Mouse (Mus musculus): Measurements from ENCODE around the gene Cpsf7. TPM values are rescaled to one million over a fixed set of nuclear protein-coding genes. Genes with fewer than 3 reads are reported as not detected.

Cpsf7 gene
- polyA plus RNA-seq, 1 experiment = 41.1 TPM

DNA sequence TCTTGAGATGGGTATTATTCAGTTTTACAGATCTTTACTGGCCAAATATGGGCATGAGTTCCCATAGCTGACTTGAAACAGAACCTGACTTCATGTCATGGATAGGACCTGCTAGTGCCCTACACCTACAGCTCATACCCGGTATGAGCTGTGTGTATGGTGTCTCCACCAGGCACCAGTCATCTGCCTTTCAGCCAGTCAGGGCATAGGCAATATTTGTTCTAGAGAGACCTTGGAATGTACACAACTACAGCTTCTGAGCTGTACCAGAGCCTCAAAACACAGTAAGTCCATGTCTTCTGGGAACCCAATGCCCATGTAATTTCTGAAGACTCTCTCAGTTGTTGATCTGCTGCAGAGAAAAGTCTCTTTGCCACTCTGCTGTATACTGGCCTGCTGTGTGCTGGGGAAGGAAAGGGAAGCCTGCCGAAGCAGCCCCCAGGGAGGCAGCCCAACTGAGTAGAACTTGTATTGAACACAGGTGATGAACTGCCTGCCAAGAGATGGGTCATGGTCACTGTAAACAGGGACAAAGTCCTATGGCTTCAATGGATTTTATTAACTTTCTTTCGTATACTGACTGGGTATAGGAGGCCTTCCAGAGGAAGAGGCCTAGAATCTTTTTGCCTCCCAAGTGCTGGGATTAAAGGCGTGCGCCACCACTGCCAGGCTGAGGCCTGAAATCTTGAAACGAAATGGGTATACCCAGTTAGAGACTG, 66.8 kb downstream of the Cpsf7 start:
- Histone ChIP-seq H3K4me1 (ENCODE audit: control insufficient read depth, insufficient read depth, low read length) (no peaks in the 10 kb centered on the region), H3K4me3 (replicated peaks; ENCODE audit: extremely low read depth, low read depth, low read length) (no peak overlapping the region)
- TF ChIP-seq CTCF (IDR thresholded peaks at IDR 0.05; ENCODE audit: insufficient read depth, low read length) (no peak), POLR2A (IDR thresholded peaks at IDR 0.05; ENCODE audit: borderline replicate concordance, extremely low read depth, low read depth, low read length) (no peak)
- 95% methylated on average over 6 of the region's 6 CpGs for WGBS
- DNase-seq = no peak

Other genes with a start within 250 kb of the Cpsf7 start
- gene Dagla, start 220.4 kb upstream of the Cpsf7 start, polyA plus RNA-seq (2012; rRNA removed) = 15.3 TPM in 2 replicates
- 10.9 and 11.7 TPM in 2 replicates for gene Syt7, start 136.2 kb upstream of the Cpsf7 start, polyA plus RNA-seq (2012; rRNA removed)
- gene Lrrc10b, start 67.8 kb upstream of the Cpsf7 start, polyA plus RNA-seq (2012; rRNA removed) = 20.6 and 25.6 TPM in 2 replicates
- 5.4 and 5.9 TPM in 2 replicates for gene Ppp1r32, start 42.3 kb upstream of the Cpsf7 start, polyA plus RNA-seq (2012; rRNA removed)
- gene Sdhaf2, start 876 bp downstream of the Cpsf7 start, polyA plus RNA-seq (2012; rRNA removed) = 16.2 and 23.0 TPM in 2 replicates
- 18.8 and 28.6 TPM in 2 replicates for gene Tmem216, start 31.0 kb downstream of the Cpsf7 start, polyA plus RNA-seq (2012; rRNA removed)
- gene Cyb561a3, start 51.9 kb downstream of the Cpsf7 start, polyA plus RNA-seq (2012; rRNA removed) = 88.4 and 113 TPM in 2 replicates
- gene Tmem138, start 52.1 kb downstream of the Cpsf7 start, polyA plus RNA-seq (2012; rRNA removed) = 8.5 and 11.1 TPM in 2 replicates
- 83.7 and 127 TPM in 2 replicates for gene Ddb1, start 80.1 kb downstream of the Cpsf7 start, polyA plus RNA-seq (2012; rRNA removed)
- gene Tkfc, start 80.4 kb downstream of the Cpsf7 start, polyA plus RNA-seq (2012; rRNA removed) = 8.0 and 9.8 TPM in 2 replicates
- 0.14 and 0.16 TPM in 2 replicates for gene Vwce, start 108.9 kb downstream of the Cpsf7 start, polyA plus RNA-seq (2012; rRNA removed)
- gene Pga5, start 152.8 kb downstream of the Cpsf7 start, polyA plus RNA-seq (2012; rRNA removed) = not detected in 2 replicates
- 33.0 and 39.3 TPM in 2 replicates for gene Vps37c, start 163.5 kb downstream of the Cpsf7 start, polyA plus RNA-seq (2012; rRNA removed)
- gene Cd5, start 213.7 kb downstream of the Cpsf7 start, polyA plus RNA-seq (2012; rRNA removed) = 2.4 and 4.4 TPM in 2 replicates

Data from lung, adult 2 months (tissue).